Mouse (Mus musculus) intestine, embryonic 16.5 days (tissue): ENCODE results near the gene Zfp27. TPM values are rescaled to one million over a fixed set of nuclear protein-coding genes. Genes with fewer than 3 reads are reported as not detected.
"Not testable (repeated sequence)": the region's sequence is repeated elsewhere in the genome, so short reads cannot be mapped to it uniquely, and the experiment has no call there.

Experiments used
- ATAC-seq: fragments of 200-750 bp; cut with Nextera tagmentation; 2 replicates; pipeline ENCODE4 v1.8.0; 2017; ENCODE audit warnings: moderate TSS enrichment, moderate library complexity
- H3K27ac ChIP-seq: fragments of 300-500 bp; sonication (generic); 2 replicates; pipeline ENCODE4 v1.5.1; 2014; ENCODE audit warnings: mild to moderate bottlenecking, low read length
- H3K27me3 ChIP-seq: fragments of 300-500 bp; sonication (generic); replicated peaks from 2 replicates; pipeline ENCODE4 v1.6.1; 2014; ENCODE audit warnings: low read length, control low read depth, mixed read lengths; ENCODE audit not compliant: control insufficient read depth, insufficient read depth
- H3K36me3 ChIP-seq: fragments of 300-500 bp; sonication (generic); 2 replicates; pipeline ENCODE4 v1.6.1; 2014; ENCODE audit warnings: low read length, control low read depth; ENCODE audit not compliant: control insufficient read depth, insufficient read depth
- H3K4me1 ChIP-seq: fragments of 300-500 bp; sonication (generic); 2 replicates; pipeline ENCODE4 v1.6.1; 2014; ENCODE audit warnings: low read length, control low read depth, mixed read lengths; ENCODE audit not compliant: control insufficient read depth, insufficient read depth
- H3K4me2 ChIP-seq: fragments of 300-500 bp; sonication (generic); 2 replicates; pipeline ENCODE4 v1.6.1; 2014; ENCODE audit warnings: low read depth, low read length, control low read depth
- H3K4me3 ChIP-seq: fragments of 300-500 bp; sonication (generic); 2 replicates; pipeline ENCODE4 v1.5.1; 2014; ENCODE audit warnings: mild to moderate bottlenecking, low read length
- H3K9ac ChIP-seq: fragments of 300-500 bp; sonication (generic); 2 replicates; pipeline ENCODE4 v1.6.1; 2014; ENCODE audit warnings: low read depth, low read length
- H3K9me3 ChIP-seq: fragments of 300-500 bp; sonication (generic); 2 replicates; pipeline ENCODE4 v1.6.1; 2016; ENCODE audit warnings: low read length, control low read depth; ENCODE audit not compliant: control insufficient read depth
- WGBS: fragments of 180-500 bp; shearing (Covaris S2); extraction: QIAGEN DNeasy Blood & Tissue Kit; methylation state at CpG from one replicate; pipeline ENCODE4 v1.1.7; 2014; 5-methylcytosine and 5-hydroxymethylcytosine counted together
- polyA plus RNA-seq: library from polyadenylated mRNA; unstranded; fragments of >200 nt; fragmentation: Nextera tagmentation; extraction: Ambion mirVana; gene quantifications from 2 replicates; pipeline ENCODE4 v1.2.1, GENCODE M21; 2015

Gene Zfp27
- polyA plus RNA-seq, 1 experiment from 2014 or later = 7.1 TPM

- 95% methylated on average over 4 of the region's 4 CpGs for whole genome bisulfite sequencing
- Histone ChIP-seq H3K4me2 (no peak overlapping the region), H3K9ac (no peak overlapping the region), H3K4me1 (no peaks in the 10 kb centered on the region), H3K27ac (no peak overlapping the region), H3K4me3 (no peak overlapping the region), H3K9me3 (no peaks in the 10 kb centered on the region), H3K27me3 (no peaks in the 10 kb centered on the region), H3K36me3 (peaks cover 12% of the 10 kb centered on the region)
- ATAC-seq = no peak
Observed at GRCm38 (mm10) chr7:29904101-29904500, 2.3 kb downstream of the Zfp27 start.

- no peak overlapping the region for H3K4me3 ChIP-seq
- H3K9ac ChIP-seq = no peak overlapping the region
- H3K27me3 ChIP-seq = no peaks in the 10 kb centered on the region
- H3K4me2 ChIP-seq = no peak overlapping the region
- peaks cover 53% of the 10 kb centered on the region for H3K36me3 ChIP-seq
- peaks cover 25% of the 10 kb centered on the region for H3K9me3 ChIP-seq
- H3K27ac ChIP-seq = no peak overlapping the region
- no peaks in the 10 kb centered on the region for H3K4me1 ChIP-seq
- 95% methylated on average over 4 of the region's 4 CpGs for WGBS
- ATAC-seq = no peak
Observed at GRCm38 (mm10) chr7:29898351-29898750, 8.0 kb downstream of the Zfp27 start.

DNA sequence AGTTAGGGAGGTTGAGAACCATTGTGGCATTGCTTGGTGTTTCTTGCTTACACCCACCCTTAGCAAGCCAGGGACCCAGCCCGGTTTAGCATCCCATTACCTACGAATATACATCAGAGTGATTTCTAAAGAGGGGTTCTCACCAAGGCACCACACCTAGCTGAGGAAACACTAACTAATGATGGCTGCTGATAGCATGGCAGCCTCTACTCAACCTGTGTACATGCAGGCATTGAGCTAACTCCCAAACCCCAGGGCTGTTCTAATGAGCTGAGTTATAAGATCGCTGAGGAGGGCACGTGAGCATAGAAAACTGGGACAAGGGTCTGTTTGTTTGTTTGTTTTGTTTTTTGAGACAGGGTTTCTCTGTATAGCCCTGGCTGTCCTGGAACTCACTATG is 13.6 kb downstream of the Zfp27 start:
- no peak for ATAC-seq
- 90% methylated on average over 4 of the region's 4 CpGs for WGBS
- Histone ChIP-seq H3K9ac (no peak overlapping the region), H3K9me3 (peaks cover 33% of the 10 kb centered on the region), H3K36me3 (peaks cover 48% of the 10 kb centered on the region), H3K27me3 (no peaks in the 10 kb centered on the region), H3K4me1 (no peaks in the 10 kb centered on the region), H3K4me2 (no peak overlapping the region), H3K27ac (no peak overlapping the region), H3K4me3 (no peak overlapping the region)

DNA sequence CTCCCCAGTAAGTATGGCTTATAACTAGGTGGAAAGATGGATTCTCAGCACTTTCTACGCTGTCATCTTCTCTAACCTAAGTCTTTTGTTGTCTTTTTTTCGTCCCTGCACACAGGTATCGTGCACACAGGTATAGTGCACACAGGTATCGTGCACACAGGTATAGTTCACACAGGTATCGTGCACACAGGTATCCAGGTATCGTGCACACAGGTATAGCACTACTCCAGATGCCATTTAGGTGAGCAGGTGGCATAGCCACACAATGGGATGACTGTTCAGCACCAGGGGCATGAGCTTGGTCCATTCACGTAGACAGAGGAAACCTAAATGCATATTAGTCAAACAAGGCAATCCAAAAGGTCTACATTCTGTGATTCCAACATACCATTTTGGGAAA is 15.9 kb downstream of the Zfp27 start:
- Histone ChIP-seq H3K4me3 (no peak overlapping the region), H3K27ac (no peak overlapping the region), H3K4me1 (no peaks in the 10 kb centered on the region), H3K9me3 (peaks cover 43% of the 10 kb centered on the region), H3K4me2 (no peak overlapping the region), H3K36me3 (peaks cover 35% of the 10 kb centered on the region), H3K9ac (no peak overlapping the region), H3K27me3 (no peaks in the 10 kb centered on the region)
- 96% methylated on average over 7 of the region's 7 CpGs for WGBS
- ATAC-seq = no peak

- ATAC-seq = no peak
- Histone ChIP-seq H3K4me2 (no peak overlapping the region), H3K9ac (no peak overlapping the region), H3K9me3 (peaks cover 7% of the 10 kb centered on the region; the same call in 1 of the 2 replicates), H3K4me1 (no peaks in the 10 kb centered on the region), H3K4me3 (no peak overlapping the region), H3K27ac (no peak overlapping the region), H3K27me3 (no peaks in the 10 kb centered on the region), H3K36me3 (no peaks in the 10 kb centered on the region)
- 89% methylated on average over 7 of the region's 7 CpGs for WGBS
Observed at GRCm38 (mm10) chr7:29880916-29881315, 25.5 kb downstream of the Zfp27 start.

DNA sequence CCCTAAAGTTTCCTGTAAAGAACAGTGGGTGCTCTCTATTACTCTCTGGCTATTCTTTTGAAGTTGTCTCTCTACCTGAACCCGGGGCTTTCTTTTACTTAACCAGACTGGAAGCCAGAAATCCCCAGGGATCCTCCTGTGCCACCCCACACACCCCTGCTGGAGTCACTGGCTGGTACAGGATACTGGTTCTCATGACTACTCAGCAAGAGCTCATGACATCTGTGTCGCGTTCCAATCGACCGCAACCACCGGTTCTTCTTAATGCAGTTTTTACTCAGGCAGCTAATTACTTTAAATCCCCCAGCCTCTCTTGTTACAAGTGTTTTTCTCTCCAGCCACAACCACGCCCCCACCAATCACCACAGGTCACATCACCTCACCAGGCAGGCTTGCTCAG is 26.3 kb downstream of the Zfp27 start:
- Histone ChIP-seq H3K27me3 (no peaks in the 10 kb centered on the region), H3K27ac (no peak overlapping the region), H3K4me3 (no peak overlapping the region), H3K4me2 (no peak overlapping the region), H3K9me3 (peaks cover 16% of the 10 kb centered on the region), H3K9ac (no peak overlapping the region), H3K36me3 (peaks cover 8% of the 10 kb centered on the region), H3K4me1 (no peaks in the 10 kb centered on the region)
- ATAC-seq = no peak
- WGBS = 75% methylated on average over 7 of the region's 7 CpGs

DNA sequence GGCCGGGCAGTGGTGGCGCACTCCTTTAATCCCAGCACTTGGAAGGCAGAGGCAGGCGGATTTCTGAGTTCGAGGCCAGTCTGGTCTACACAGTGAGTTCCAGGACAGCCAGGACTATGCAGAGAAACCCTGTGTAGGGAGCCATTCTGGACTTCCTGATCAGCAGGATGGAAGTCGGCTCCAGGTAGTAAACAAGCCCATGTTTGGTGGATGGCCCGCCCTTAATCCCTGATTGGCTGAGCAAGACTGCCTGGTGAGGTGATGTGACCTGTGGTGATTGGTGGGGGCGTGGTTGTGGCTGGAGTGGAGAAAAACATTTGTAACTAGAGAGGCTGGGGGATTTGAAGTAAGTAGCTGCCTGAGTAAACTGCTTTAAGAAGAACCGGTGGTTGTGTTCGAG is 28.8 kb downstream of the Zfp27 start:
- H3K4me3 ChIP-seq, H3K4me2 ChIP-seq, H3K4me1 ChIP-seq, ATAC-seq, H3K9ac ChIP-seq, H3K27me3 ChIP-seq, H3K27ac ChIP-seq: not testable (repeated sequence)
- 94% methylated on average over 9 of the region's 9 CpGs for WGBS
- peaks cover 19% of the 10 kb centered on the region for H3K36me3 ChIP-seq
- H3K9me3 ChIP-seq = peaks cover 18% of the 10 kb centered on the region

DNA sequence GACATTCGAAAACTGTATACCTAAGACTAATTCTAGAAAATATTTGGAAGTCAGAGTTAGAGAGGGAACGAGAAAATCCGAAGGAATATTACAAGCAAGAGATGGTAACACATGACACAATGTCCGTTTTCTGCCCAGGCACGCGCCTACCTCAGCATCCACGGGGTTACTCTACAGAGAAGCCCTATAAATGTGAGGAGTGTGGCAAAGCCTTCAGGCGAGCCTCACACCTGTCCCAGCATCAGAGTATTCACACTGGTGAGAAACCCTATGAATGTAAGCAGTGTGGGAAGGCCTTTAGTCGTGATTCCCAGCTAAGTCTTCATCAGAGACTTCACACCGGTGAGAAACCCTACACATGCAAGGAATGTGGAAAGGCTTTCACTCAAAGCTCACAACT is 32.1 kb downstream of the Zfp27 start:
- ATAC-seq = no peak
- 96% methylated on average over 10 of the region's 10 CpGs for WGBS
- Histone ChIP-seq H3K4me1 (no peaks in the 10 kb centered on the region), H3K9ac (no peak overlapping the region), H3K9me3 (peaks cover 18% of the 10 kb centered on the region), H3K4me2 (no peak overlapping the region), H3K27ac (no peak overlapping the region), H3K36me3 (peaks cover 22% of the 10 kb centered on the region), H3K4me3 (no peak overlapping the region), H3K27me3 (no peaks in the 10 kb centered on the region)

DNA sequence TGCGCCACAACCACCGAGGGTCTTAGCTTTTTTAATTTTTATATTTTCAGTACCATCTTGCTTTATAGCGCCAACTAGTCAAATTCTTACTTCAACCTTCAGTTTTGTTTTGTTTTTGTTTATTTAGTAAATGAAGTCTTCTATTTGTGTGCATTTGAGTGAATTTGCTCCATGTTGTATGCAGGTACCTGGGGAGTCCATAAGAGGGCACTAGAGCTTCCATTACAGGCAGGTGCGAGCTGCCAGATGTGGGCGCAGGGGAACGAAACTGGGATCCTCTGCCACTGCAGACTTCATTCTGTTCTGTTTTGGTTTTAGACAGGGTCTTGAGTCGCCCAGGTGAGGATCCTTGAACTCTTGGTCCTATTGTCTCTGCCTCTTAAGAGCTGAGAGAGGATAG is 44.7 kb downstream of the Zfp27 start:
- Histone ChIP-seq H3K27me3 (no peaks in the 10 kb centered on the region), H3K27ac (no peak overlapping the region), H3K9ac (no peak overlapping the region), H3K9me3 (no peaks in the 10 kb centered on the region; the same call in 1 of the 2 replicates), H3K4me2 (no peak overlapping the region), H3K36me3 (peaks cover 3% of the 10 kb centered on the region; the same call in 1 of the 2 replicates), H3K4me3 (no peak overlapping the region), H3K4me1 (peaks cover 6% of the 10 kb centered on the region)
- WGBS = 92% methylated on average over 7 of the region's 7 CpGs
- no peak for ATAC-seq
